Mouse (Mus musculus) fibroblast of lung, adult 2 months (primary cell): ENCODE measurements at regions not wholly inside any gene's neighbourhood (a gene's known extent, or its start where the extent isn't known, plus 50 kb on each side); places are given as distances from the start of the nearest gene placed in this dataset.

ENCODE experiments used
- DNase-seq: peaks from one replicate; pipeline ENCODE4 v3.0.0-alpha.2; 2011; ENCODE audit warnings: low read depth

DNA sequence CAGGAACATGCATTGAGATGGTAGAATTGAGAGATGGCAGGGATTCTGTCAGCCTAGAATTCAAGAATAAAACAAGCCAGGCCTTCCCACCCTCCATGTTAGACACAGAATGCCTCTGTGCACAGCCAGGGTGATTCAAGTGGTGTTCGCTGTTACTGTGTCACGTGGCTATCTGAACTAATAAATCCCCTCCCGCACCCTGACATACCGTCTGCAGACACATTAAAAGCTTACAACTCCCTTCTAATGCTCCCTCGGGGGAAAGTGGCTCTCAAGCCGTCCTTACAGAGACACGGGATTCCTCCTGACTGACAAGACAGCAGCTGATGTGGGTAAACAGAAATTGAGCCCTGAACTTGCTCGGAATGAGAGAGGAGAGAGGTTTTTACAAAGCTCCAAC, 279.1 kb downstream of the Prex1 start:
- no peak for DNase-seq

DNA sequence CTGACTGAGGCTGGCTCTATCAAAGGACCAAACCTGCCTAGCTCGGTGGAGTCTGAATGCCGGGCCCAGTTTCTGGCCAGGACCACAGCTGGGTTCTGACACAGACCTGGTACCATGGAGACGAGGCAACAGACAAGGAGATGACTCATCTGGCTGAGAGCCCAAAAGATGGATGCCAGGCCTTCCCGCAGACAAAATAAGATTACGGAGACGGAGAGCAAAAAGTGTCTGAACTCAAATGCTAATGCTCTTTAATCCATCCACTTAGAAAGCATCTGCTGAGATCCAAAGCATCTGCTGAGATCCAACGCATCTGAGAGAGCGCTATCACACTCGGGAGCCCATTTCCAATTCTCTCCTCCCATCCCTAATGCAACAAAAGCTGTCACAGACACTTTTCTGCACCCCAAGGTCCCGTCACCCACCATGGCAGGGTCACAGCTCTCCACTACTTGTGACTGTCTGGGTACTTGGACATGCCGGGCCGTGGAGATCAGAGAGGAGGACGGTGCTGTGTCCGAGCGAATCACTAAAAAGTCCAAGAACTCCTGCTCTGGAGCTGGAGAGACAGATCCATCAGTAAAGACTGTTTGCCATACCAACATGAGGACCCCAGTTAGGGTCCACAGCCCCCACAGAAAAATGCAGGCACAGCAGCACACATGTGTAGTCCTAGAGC, 278.3 kb upstream of the Sulf2 start:
- DNase-seq: peak; percentile 74

DNA sequence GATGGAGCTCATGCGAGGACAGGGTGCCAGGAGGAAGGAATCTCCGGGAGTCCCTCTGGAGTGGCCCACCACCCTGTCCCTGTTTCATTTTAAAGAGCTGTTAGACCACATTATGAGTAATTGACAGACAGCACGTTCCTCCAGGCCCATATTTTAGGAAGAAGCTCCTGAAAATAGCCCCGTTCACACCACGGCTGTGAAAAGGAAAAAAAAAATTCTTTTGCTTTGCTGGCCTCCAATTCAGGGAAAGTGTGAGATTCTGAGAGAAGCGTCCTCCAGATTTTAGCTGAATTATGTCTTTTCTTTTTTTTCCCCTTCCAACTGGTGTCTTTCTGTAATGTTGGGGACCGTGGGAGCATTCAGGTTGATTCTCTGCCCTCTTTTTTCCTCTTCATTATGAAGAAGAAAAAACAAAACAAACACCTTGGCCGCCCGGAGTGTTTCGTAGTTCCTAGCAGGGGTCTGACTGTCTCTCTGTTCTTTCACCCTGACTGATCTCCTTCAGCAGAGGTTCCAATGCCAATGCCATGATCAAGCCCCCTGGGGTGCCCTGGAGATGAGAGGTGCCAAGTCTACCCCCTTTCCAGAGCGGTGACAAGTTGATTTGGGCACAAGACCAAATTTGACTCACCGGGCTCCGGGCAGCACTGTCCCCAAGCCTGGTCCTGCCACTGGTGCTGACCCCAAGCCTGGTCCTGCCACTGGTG, 277.6 kb upstream of the Sulf2 start:
- DNase-seq: no peak

DNA sequence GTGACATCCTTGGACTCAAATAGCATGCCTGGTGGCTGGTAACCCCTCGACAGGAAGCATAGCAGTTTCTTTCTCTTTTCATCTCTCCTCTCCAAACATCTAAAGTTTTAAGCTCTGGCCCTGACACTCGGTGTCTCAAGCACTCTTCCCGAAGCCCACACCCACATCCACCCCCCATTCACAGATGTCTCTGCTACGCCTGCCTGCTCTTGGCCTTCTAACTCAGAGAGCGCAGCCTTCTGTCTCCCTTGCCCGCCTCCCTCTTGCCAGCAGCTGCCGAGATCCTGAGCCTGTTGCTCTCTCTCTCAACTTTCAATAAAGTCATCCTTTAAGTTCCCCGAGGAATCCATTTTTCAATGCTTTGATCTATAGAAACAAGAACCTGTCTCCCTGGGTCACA, 277.1 kb upstream of the Sulf2 start:
- no peak for DNase-seq

DNA sequence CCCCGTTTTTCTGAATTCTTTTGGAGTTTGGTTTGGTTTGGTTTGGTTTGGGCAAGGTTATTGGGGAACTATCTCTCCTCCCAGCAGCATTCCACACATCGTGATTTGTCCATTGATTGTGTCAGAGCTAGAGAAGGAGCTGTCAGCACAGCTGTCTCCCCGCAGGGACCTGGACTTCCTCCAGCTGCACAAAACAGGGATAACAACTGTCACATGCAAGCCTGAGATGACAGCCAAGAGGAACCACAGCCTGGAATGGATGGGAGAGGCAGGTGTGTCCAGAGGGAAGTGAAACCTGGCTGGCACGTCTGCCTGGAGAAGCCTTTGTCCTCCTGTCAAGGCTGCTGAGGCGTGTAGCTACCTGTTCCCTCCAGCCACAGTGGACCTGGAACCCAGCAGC, 274.5 kb upstream of the Sulf2 start:
- DNase-seq: no peak

DNA sequence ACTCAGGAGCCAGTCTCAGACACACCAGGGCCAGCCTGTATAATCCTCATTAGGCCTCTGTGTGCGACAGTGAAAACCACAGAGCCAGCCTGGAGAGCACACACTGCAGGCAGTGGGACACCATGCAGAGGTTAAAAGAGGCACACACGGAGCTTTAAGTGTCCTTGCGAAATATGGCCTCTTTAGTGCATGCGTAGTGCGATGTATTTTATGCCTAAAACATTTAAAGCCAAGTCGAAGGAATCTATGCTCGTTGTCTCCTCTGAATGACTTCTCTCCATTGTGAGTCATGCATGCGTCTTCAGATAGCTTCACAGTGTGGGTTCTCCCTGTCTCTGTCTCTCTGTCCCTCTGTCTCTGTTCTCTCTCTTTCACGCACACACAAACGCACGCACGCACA, 274.0 kb upstream of the Sulf2 start:
- no peak for DNase-seq

DNA sequence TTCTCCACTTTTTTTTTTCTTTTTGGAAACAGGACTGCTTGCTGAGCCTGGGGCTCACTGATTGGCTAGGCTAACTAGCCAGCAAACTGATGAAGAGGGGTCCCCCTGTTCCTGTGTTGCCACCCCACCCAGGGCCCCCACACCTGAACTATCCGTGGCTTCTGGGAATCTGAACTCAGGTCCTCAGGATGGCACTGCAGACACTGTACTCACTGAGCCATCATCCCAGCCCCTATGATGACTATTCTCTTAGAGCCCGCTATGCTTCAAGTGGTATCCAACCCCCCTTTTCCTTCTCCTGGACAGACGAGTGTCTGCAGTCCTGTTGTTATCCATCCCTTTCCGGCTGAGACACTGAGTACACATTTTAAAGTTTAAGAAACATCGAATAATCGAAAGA, 271.9 kb upstream of the Sulf2 start:
- no peak for DNase-seq

DNA sequence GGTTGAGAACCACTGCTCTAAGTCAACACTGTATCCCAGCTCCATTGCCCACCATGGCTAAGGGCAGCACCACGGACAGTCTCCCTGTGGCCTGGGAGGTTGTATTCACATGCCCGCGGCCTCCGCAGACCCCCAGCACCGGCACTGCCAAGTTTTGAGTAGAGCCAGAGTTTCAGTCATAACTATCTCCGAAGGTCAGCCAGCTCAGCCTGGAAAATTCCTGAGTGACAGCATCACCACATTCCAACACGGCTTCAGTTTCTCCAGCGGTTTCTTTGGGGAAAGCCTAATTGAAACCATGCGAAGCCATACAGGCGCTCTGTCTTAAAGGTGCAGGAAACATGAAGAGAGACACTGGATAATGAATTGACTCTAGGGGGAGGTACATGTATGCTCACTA, 271.5 kb upstream of the Sulf2 start:
- peak; percentile 78 for DNase-seq

DNA sequence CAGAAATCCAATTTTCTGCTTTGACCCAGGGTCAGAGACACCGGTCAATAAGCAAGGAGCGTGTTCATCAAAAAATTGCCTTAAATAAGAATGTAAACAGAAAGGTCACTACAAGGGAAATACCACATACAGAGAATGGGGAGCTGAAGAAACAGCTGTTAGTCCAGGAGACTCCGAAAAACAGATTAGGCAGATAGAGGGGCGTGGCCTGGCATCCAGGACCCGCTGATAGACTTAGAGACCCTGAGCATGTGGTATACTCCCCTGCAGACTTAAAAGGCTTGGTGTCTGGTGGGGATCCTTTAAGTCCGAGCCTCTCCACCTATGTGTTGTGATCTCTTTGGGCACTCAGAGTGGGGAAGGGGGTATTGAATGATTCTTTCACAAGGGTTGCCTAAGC, 271.0 kb upstream of the Sulf2 start:
- DNase-seq: no peak

DNA sequence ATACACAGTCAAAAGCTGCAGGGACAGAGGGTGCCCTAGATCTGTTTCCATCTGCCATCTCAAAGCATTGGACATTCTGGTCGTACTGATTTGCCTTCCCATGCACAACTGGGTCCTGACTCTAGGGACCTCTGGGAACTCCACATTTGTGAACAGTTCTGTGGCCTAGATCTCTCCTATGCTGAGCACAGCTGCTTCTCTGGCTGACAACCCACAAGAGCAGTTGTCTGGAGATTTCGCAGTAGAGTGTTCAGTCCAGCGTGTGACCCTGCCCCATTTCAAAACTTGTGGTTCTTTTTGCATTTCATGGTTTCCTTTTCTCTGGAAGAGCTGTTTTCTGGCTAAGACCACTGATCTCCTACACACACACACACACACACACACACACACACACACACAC, 269.7 kb upstream of the Sulf2 start:
- no peak for DNase-seq

DNA sequence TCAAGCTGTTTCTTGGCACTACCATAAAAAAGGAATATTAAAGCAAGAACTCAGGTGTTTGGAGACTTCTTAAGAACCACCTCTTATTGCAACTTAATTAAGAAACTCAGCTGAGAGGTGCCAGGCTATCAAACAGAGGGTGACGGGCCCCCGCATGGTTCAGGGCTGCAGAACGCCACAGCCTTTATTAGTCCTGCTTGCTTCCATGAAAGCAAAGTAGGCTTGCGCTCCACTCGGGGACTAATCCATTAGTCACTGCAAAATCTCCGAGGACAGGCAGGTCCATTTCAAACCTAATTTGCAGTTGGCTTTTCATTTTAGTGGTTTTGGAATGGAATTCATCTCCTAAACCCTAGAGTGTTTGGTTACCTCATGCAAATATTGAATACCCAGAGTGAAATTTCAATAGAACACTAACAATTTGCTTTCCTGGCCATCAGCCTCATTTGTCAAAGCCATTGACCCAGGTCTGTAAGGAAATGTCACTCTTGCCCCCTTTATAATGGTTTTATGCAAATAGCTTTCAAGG, 267.7 kb upstream of the Sulf2 start:
- no peak for DNase-seq

DNA sequence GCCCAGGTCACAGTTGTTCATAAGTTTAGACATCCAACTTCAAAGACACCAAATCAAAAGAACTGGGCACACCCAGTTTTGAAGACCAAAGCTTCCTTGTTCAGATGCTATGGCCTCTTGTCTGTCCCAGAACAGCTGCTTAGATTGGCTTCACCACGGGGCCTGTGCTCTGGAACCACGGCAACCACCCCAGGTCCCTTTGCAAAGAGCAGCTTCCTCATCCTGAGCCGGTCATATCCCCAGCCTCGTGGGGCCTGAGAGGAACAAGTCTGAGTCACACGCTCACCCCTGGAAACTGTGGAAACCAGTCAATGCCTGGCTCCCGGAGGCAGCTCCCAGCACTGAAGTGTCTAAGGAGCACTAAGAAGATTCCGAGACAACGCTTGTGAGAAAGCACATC, 264.8 kb upstream of the Sulf2 start:
- DNase-seq: no peak

DNA sequence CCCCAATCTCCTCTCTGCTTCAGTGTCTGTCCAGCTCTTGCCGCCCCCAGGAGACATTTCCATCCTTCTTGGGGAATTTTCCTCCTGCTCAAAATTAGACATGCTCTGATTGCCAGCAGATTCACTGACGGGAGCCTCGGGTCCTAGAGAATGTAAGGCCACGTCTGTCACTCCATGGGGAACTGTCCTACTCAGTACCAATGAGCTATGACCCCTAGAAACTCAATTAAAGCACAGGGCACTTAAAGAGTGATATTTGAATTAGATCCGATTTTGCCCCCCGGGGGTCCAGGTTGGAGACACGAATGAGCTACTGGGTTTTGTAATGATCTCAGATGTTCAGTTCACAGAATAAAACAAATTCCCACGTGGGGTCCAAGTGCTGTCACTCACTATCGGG, 263.8 kb upstream of the Sulf2 start:
- DNase-seq: no peak

DNA sequence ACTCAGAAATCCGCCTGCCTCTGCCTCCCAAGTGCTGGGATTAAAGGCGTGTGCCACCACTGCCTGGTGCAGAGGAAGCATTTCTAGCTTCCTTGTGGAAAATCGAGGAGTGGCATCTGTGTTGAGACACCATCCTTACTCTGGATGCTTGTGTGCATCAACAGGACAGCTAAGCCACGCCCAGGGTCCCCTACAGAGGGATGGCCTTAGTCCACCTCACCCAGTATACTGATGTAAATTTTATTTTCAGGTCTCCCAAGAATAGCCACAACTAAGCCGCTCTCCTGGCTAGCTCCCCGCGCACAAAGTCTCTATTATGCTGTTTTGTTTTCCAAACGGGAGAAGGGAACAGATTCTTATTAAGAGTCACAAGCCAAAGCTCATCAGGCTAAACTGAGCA, 262.8 kb upstream of the Sulf2 start:
- no peak for DNase-seq

DNA sequence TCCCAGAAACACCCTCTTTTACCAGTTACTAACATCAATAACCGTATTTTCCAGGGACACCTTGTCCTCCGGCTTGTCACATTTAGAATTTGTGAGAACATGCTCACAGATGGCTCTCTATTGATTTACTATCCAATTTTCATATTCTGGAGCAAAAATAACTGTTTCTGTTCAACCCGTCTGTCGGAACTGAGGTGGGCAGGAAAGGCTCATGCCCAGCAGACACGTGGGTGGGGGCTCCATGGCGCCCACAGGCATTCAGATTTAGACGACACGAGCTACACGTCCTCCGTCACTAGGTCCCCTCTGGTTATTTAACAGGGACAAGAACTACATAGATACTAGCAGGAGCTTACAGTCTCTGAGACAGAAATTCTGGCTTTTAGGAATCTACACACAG, 262.2 kb upstream of the Sulf2 start:
- no peak for DNase-seq

DNA sequence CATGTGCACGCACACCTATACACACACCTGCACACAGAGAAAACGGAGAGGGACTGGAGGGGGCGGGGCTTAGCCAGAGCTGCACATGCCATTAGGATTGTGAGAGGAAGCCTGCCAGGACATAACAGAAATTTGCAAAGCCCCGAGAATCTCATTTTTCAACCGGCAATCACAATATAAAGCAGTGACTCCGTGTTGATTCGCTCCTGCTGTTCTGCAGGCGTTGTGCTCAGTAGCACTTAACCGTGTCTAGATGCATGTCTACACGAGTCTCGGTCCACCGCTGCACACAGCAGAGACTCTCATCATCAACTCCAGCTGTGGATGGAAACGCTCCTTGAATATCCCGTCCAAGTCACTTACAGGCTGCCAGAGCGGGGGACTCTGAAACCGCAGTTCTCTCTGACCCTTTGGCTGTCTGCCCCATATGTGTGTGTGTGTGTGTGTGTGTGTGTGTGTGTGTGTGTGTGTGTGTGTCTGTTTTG, 260.1 kb upstream of the Sulf2 start:
- no peak for DNase-seq

DNA sequence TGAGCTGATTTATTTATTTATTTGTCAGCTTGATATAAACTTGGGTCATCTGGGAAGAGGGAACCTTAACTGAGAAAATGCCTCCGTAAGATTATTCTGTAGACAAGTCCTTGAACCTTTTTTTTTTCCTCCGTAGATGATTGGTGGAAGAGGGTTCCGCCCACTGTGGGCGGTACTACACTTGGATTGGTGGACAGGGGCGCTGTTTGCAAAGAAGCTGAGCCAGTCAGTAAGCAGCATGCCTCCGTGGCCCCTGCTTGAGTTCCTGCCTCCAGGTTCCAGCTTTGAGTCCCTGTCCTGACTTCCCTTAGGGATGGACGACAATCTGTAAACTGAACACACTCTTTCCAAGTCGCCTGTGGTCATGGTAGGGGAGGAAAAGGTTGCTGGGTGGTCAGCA, 259.4 kb upstream of the Sulf2 start:
- no peak for DNase-seq

DNA sequence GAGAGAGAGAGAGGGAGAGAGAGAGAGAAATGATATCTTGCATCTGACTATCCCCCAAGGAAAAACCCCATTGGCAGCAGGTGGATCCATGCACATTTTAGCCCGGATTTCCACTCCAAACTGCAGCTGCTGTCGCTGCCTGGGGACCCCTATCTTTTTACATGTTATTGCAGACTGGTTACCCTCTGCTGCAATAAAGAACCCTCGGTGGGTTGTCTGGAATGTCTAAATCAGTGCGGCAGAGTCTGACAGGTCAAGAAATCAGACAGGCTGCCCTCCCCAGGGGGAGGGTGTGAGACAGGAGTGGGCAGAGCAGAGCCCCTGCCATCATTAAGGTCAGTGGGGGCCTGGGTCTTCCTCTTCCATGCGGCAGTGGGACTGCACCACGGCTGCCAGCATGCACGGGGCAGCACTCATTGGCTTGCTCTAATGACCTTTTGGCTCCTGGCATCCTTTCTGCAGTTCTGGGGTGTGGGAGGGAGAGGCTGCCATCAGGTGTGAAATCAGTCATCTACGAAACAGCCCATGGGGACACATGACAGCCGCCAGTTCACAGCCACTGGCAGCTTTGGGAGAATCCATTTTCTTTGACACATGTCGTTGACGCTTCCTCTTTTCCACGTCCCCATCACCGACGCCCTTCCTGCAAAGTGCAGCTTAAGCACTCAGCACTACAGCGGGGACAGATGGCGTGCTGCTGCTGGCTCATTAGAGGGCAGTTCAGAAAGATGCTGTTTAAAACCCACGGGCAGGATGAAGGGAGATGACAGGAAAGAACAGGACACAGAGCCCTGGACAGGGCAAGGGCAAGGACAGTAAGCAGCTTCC, 256.8 kb upstream of the Sulf2 start:
- DNase-seq: no peak

DNA sequence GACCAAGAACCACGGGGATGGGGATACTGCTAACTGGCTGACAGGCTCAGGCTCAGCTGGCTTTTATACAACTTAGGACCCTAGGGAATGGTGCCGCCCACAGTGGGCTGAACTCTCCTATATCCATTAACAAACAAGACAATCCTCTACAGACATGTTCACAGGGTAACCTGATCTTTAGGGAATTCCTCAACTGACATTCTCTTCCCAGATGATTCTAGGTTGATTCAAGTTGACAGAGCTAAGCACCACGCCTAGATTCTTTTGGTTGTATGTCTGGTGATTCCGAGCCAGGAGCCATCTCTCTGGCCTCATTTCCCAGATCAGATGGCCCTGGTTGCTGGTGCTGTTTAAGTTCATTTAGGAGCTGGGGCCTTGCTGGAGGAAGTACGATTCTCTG, 253.9 kb upstream of the Sulf2 start:
- no peak for DNase-seq

DNA sequence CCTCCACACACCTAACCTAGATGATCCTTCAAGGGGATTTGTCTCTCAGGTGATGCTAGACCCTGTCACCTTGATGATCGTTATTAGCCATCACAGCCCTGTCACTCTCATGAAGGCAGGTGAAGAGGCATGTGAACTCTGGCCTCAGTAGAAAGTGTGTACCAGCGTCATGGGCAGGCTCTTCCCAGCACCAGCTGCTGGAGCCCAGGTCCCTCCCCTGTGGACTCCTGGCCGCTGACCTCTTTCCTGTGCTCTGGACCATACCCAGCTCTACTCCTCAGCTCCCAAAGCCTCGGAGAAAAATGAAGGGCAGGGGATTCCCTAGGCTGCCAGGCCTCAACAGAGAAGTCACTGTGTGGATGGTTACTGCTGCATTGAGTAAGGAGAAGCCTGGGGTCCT, 253.3 kb upstream of the Sulf2 start:
- DNase-seq: no peak

DNA sequence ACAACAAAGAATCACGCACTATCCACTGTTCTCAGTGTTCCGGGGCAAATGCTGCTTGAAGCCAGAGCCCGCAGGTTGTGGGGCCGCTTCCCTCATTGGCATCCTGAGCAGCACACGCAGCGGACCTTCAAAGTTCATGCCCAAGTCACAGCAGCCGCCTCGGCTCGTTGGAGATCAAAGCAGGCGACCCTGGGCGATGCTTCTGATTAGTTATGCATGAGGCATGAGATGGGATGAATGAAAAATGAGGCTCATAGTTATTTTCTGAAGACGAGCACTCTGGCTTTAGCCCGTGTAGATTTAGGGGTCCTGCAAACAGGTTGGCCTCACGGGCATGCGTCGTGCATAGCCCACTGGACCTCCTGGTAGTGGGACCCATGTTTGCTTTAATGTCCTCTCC, 252.5 kb upstream of the Sulf2 start:
- no peak for DNase-seq

DNA sequence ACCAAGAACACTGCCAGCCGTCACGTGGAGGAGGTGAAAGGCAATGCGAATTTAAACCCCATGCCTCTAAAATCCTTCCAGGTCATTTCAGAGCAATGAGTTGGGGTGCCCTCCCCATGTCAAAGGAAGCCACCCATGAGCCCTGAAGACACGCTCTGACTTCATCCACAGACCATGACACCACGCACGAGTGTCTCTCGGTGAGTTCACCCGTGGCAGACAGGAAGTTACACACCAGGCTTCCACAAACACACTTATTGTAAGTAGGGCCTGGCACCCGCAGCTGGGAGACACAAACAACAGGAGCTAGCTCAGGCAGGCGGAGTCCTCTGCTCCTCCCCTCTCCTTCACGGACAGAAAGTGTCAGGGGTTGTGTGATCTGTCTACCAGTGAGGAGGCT, 251.4 kb upstream of the Sulf2 start:
- no peak for DNase-seq

DNA sequence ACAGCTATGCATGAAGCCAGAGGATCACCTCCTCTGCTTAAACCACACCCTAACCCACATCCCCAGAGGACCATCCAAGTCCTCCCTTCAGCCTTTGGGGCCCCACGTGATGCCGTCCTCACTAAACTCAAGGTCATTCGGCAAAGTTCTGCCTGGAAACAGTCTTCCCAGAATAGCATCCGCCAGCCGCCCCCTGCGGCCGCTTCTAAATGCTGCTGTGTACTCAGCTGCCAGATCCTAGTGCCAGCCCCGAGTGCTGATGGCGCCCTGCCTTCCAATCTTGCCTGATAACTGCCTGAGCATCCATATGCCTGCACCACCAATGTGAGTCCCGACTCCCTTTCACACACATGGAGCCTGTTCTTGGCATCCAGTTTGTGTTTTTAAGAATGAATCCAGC, 247.9 kb upstream of the Sulf2 start:
- no peak for DNase-seq
